Mouse (Mus musculus) brain, embryonic 18.5 days (tissue): Measurements from ENCODE around the gene Chrne.

ENCODE experiments used
- DNase-seq: peaks from one replicate; pipeline ENCODE4 v3.0.0-alpha.2; 2012; ENCODE audit warnings: low read depth, low spot score

Gene Chrne

GRCm38 (mm10) chr11:70652029-70652883 is 33.2 kb upstream of the Chrne start:
- no peak for DNase-seq

- DNase-seq = no peak
Observed at GRCm38 (mm10) chr11:70651391-70651790, 32.4 kb upstream of the Chrne start.

GRCm38 (mm10) chr11:70650322-70651175 is 31.5 kb upstream of the Chrne start:
- DNase-seq = no peak

- no peak for DNase-seq
Observed at GRCm38 (mm10) chr11:70649185-70649734, 30.2 kb upstream of the Chrne start.

- no peak for DNase-seq
Observed at GRCm38 (mm10) chr11:70648512-70648911, 29.5 kb upstream of the Chrne start.

GRCm38 (mm10) chr11:70647716-70648420 is 28.9 kb upstream of the Chrne start:
- no peak for DNase-seq

- DNase-seq = peak; percentile 99
Observed at GRCm38 (mm10) chr11:70646691-70647650, 28.0 kb upstream of the Chrne start, which contains the start of the genes Rnf167 and Slc25a11. Rnf167 (plus strand) TSS chr11:70647235. Slc25a11 (minus strand) TSS chr11:70647479.

GRCm38 (mm10) chr11:70646259-70646555 is 27.2 kb upstream of the Chrne start:
- DNase-seq = no peak

- DNase-seq = no peak
Observed at GRCm38 (mm10) chr11:70645461-70646258, 26.6 kb upstream of the Chrne start.

GRCm38 (mm10) chr11:70644564-70645103 is 25.6 kb upstream of the Chrne start:
- no peak for DNase-seq

- DNase-seq = no peak
Observed at GRCm38 (mm10) chr11:70643051-70643450, 24.0 kb upstream of the Chrne start.

- no peak for DNase-seq
Observed at GRCm38 (mm10) chr11:70641241-70641640, 22.2 kb upstream of the Chrne start.

GRCm38 (mm10) chr11:70639976-70640375 is 21.0 kb upstream of the Chrne start:
- DNase-seq = no peak

GRCm38 (mm10) chr11:70638714-70639278 is 19.8 kb upstream of the Chrne start, which contains the start of gene Gp1ba:
Gp1ba (plus strand) TSS chr11:70639122.
- DNase-seq = no peak

GRCm38 (mm10) chr11:70638293-70638692 is 19.3 kb upstream of the Chrne start:
- DNase-seq = no peak

- DNase-seq = no peak
Observed at GRCm38 (mm10) chr11:70637764-70638163, 18.7 kb upstream of the Chrne start.

GRCm38 (mm10) chr11:70635601-70636000 is 16.6 kb upstream of the Chrne start:
- DNase-seq = no peak

- no peak for DNase-seq
Observed at GRCm38 (mm10) chr11:70630129-70630528, 11.1 kb upstream of the Chrne start.

- DNase-seq = no peak
Observed at GRCm38 (mm10) chr11:70629557-70629956, 10.5 kb upstream of the Chrne start.
